Mouse (Mus musculus): Measurements from ENCODE around the gene Fnip1. TPM values are rescaled to one million over a fixed set of nuclear protein-coding genes. Genes with fewer than 3 reads are reported as not detected.

Gene Fnip1
- polyA plus RNA-seq, 1 experiment from 2014 or later = 10.6 TPM

DNA sequence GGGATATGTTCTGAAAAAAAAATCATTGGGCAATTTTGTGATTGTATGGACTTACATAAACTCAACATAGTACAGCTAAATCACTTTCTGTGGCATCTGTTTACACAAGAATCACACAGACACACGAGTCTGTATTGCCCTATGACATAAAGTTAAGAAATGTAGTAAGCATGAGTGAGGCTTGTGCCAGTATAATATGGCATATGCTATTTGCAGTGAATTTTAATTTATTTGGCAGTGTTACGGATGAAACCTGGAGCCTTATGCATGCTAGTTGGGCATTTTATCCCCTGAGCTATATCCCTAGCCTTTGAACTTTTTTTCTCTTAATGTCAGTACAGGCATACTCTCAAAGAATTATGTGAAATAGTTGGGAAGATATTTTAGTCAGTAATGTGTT is 101.5 kb downstream of the Fnip1 start:
- ATAC-seq (replicated peaks; ENCODE audit: insufficient number of reproducible peaks, low FRiP score, low TSS enrichment) = no peak
- Histone ChIP-seq H3K27me3 (ENCODE audit: control insufficient read depth, insufficient read depth, low read length) (no peaks in the 10 kb centered on the region), H3K36me3 (ENCODE audit: control insufficient read depth, insufficient read depth, low read length) (no peaks in the 10 kb centered on the region), H3K9me3 (replicated peaks; ENCODE audit: control insufficient read depth, low read length) (no peaks in the 10 kb centered on the region), H3K9ac (ENCODE audit: low read depth, low read length) (no peak overlapping the region), H3K4me2 (no peak overlapping the region), H3K4me3 (ENCODE audit: low read depth, low read length) (no peak overlapping the region), H3K27ac (ENCODE audit: low read depth, low read length) (no peak overlapping the region), H3K4me1 (ENCODE audit: control insufficient read depth, insufficient read depth, low read length) (no peaks in the 10 kb centered on the region)
- 89% methylated on average over 2 of the region's 2 CpGs for WGBS (ENCODE audit: insufficient replicate concordance)

DNA sequence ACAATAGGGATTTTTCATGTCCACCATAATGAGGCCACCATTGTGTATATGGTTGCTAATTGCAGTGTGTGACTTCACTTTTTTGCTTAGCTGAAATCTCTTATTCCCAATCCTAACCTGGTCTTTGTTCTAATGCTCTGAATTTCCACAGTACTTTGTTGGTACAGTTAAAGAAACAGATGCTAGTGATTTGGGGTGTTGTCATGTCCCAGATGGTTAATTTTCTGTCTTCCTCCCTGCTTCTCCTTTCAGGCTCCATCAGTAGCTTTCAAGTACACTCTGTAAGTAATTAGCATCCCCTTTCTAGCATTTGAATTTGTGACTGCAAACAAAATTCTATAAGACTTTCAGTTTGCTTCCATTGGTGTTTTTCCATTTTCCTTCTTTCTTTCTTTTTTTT is 102.3 kb downstream of the Fnip1 start:
- H3K27me3 ChIP-seq (ENCODE audit: control insufficient read depth, insufficient read depth, low read length) = no peaks in the 10 kb centered on the region
- H3K9me3 ChIP-seq (replicated peaks; ENCODE audit: control insufficient read depth, low read length) = no peaks in the 10 kb centered on the region
- no peak for ATAC-seq (replicated peaks; ENCODE audit: insufficient number of reproducible peaks, low FRiP score, low TSS enrichment)
- no peaks in the 10 kb centered on the region for H3K4me1 ChIP-seq (ENCODE audit: control insufficient read depth, insufficient read depth, low read length)
- no peaks in the 10 kb centered on the region for H3K36me3 ChIP-seq (ENCODE audit: control insufficient read depth, insufficient read depth, low read length)
- H3K9ac ChIP-seq (ENCODE audit: low read depth, low read length) = no peak overlapping the region
- no peak overlapping the region for H3K4me3 ChIP-seq (ENCODE audit: low read depth, low read length)
- no peak overlapping the region for H3K4me2 ChIP-seq
- no peak overlapping the region for H3K27ac ChIP-seq (ENCODE audit: low read depth, low read length)

DNA sequence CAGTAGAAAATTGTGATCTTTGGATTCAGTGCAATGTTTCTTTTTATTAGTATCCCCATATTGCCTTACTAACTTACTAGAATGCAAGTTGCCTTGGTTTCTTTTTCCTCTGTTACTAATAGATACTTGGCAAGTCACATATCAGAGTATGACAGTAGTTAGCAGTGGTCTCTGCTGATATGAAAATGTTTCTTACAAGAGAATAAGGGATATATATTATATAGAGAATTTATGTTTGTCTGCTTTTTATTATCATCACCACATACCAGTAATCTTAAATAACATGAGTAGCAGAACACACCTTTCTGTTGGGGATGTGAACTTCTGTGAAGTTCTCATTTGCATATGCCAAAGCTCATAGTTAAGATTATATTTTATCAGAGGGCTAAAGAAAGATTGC is 104.4 kb downstream of the Fnip1 start:
- no peak overlapping the region for H3K4me2 ChIP-seq
- no peak overlapping the region for H3K9ac ChIP-seq (ENCODE audit: low read depth, low read length)
- H3K9me3 ChIP-seq (replicated peaks; ENCODE audit: control insufficient read depth, low read length) = no peaks in the 10 kb centered on the region
- no peak overlapping the region for H3K27ac ChIP-seq (ENCODE audit: low read depth, low read length)
- ATAC-seq (replicated peaks; ENCODE audit: insufficient number of reproducible peaks, low FRiP score, low TSS enrichment) = no peak
- H3K27me3 ChIP-seq (ENCODE audit: control insufficient read depth, insufficient read depth, low read length) = no peaks in the 10 kb centered on the region
- no peaks in the 10 kb centered on the region for H3K4me1 ChIP-seq (ENCODE audit: control insufficient read depth, insufficient read depth, low read length)
- H3K36me3 ChIP-seq (ENCODE audit: control insufficient read depth, insufficient read depth, low read length) = no peaks in the 10 kb centered on the region
- H3K4me3 ChIP-seq (ENCODE audit: low read depth, low read length) = no peak overlapping the region

DNA sequence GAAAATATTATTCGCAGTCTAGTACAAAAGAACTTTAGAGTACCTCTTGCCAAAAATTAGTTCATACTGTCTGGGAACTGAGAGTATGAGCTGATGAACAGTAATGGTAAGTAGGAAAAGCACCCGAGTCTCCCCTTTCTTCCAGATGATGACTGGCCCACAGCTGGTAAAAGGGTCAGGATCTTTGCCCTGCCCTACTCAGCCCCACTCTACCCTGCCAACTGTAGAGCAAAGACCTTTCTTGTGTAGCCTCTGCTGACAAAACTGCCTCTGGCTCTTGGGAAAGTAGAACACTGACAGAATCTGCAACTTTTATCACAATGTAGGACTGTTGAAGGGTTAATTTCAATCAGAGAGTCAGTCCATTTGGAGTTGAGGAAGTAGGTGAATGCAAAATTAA is 117.0 kb downstream of the Fnip1 start:
- H3K4me3 ChIP-seq (ENCODE audit: low read depth, low read length) = no peak overlapping the region
- no peak overlapping the region for H3K4me2 ChIP-seq
- H3K9ac ChIP-seq (ENCODE audit: low read depth, low read length) = no peak overlapping the region
- no peaks in the 10 kb centered on the region for H3K36me3 ChIP-seq (ENCODE audit: control insufficient read depth, insufficient read depth, low read length)
- no peak for ATAC-seq (replicated peaks; ENCODE audit: insufficient number of reproducible peaks, low FRiP score, low TSS enrichment)
- H3K27me3 ChIP-seq (ENCODE audit: control insufficient read depth, insufficient read depth, low read length) = no peaks in the 10 kb centered on the region
- H3K27ac ChIP-seq (ENCODE audit: low read depth, low read length) = no peak overlapping the region
- 89% methylated on average over 2 of the region's 2 CpGs for WGBS (ENCODE audit: insufficient replicate concordance)
- H3K4me1 ChIP-seq (ENCODE audit: control insufficient read depth, insufficient read depth, low read length) = no peaks in the 10 kb centered on the region
- no peaks in the 10 kb centered on the region for H3K9me3 ChIP-seq (replicated peaks; ENCODE audit: control insufficient read depth, low read length)

DNA sequence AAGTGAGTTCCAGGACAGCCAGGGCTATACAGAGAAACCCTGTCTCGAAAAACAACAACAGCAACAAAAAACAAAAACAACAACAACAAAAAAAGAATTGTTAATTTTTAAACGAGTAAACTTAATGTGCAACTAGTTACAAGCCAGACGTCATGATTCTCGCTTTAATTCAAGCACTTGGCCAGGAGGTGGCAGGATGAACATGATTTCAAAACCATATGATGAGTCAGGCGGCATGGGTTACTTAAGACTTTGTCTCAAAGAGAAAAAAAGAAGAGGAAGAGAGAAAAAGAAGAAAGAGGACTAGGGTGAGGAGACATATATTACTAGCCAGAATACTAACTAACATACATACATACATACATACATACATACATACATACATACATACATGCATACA is 124.8 kb downstream of the Fnip1 start:
- H3K36me3 ChIP-seq (ENCODE audit: control insufficient read depth, insufficient read depth, low read length) = no peaks in the 10 kb centered on the region
- no peak for ATAC-seq (replicated peaks; ENCODE audit: insufficient number of reproducible peaks, low FRiP score, low TSS enrichment)
- H3K4me1 ChIP-seq (ENCODE audit: control insufficient read depth, insufficient read depth, low read length) = no peaks in the 10 kb centered on the region
- H3K4me3 ChIP-seq (ENCODE audit: low read depth, low read length) = no peak overlapping the region
- no peak overlapping the region for H3K27ac ChIP-seq (ENCODE audit: low read depth, low read length)
- no peak overlapping the region for H3K4me2 ChIP-seq
- no peaks in the 10 kb centered on the region for H3K9me3 ChIP-seq (replicated peaks; ENCODE audit: control insufficient read depth, low read length)
- H3K27me3 ChIP-seq (ENCODE audit: control insufficient read depth, insufficient read depth, low read length) = no peaks in the 10 kb centered on the region
- 87% methylated on average over 5 of the region's 5 CpGs for WGBS (ENCODE audit: insufficient replicate concordance)
- H3K9ac ChIP-seq (ENCODE audit: low read depth, low read length) = no peak overlapping the region

Other genes with a start within 250 kb of the Fnip1 start
- not detected in 2 replicates for gene Csf2, start 188.5 kb upstream of the Fnip1 start, polyA plus RNA-seq (2014; fragmentation: Nextera tagmentation; extraction: Ambion mirVana)
- not detected in 2 replicates for gene Il3, start 170.9 kb upstream of the Fnip1 start, polyA plus RNA-seq (2014; fragmentation: Nextera tagmentation; extraction: Ambion mirVana)
- gene Acsl6, start 134.4 kb upstream of the Fnip1 start, polyA plus RNA-seq (2014; fragmentation: Nextera tagmentation; extraction: Ambion mirVana) = 1.3 and 1.5 TPM in 2 replicates
- gene Meikin, start 67.5 kb upstream of the Fnip1 start, polyA plus RNA-seq (2014; fragmentation: Nextera tagmentation; extraction: Ambion mirVana) = not detected in 2 replicates
- gene Rapgef6, start 84.6 kb downstream of the Fnip1 start, polyA plus RNA-seq (2014; fragmentation: Nextera tagmentation; extraction: Ambion mirVana) = 22.9 and 28.6 TPM in 2 replicates

Measured in heart, embryonic 11.5 days (tissue).